Mouse (Mus musculus) cerebellum, adult 8-10 months (tissue): ENCODE measurements at regions not wholly inside any gene's neighbourhood (a gene's known extent, or its start where the extent isn't known, plus 50 kb on each side); places are given as distances from the start of the nearest gene placed in this dataset.
A peak's percentile ranks its signal among the peaks of the same experiment; 100 is the strongest.

Source experiments
- DNase-seq: peaks from one replicate; pipeline ENCODE4 v3.0.0; 2022

DNA sequence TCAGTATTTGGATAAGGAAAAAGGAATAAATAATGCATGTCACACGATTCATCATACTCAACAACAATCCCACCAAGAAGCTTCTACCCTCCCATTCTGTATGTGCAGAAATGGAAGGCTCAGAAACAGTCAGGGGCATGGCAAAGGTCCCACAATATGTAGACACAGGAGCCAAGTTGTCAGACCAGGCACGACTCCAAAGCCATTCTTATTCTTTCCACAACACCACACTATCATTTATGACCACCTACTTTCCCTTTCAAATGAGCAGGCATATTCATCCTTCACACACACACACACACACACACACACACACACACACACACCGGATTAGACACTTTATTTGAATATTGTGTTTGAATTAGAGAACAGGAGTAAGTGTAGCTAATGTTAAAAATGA is 232.0 kb downstream of the Rab28 start:
- DNase-seq = no peak

DNA sequence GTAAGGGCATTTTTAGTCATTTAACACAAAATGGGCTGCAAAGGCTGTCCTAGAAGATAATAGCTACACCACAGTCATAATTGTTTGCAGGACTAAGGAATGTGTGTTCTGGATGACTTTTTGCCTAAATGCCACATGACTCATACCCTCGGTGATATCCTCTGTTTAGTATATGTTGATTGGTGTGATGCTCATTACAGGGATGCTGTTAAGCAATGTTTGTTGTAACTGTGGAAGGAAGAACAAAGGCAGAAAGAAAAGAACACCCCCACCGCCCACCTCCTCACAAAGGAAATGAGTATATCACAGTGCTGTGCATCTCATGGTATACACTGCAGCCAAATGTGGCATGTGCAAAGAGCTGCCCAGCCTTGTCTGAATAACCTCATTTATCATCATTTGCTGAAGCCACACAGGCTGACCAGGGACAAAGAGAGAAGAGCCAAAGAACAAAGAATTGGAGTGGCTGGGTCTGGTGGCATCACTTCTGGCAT is 262.4 kb downstream of the Rab28 start:
- DNase-seq = no peak

DNA sequence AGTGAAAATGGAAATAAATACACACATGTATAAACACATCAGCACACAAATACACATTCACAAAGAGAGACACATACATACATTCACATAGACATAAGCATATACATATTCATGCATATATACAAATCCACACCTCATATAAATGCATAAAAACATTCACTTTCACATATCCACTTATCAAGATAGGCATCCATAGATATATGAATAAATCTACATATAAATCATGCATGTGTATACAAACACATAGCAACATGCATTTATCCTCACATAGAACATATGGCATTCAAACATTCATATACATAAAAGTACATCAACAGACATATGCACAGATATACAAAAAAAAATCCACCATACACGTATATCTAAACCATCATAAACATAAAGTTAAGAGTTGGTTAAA is 266.9 kb downstream of the Rab28 start:
- DNase-seq = no peak

DNA sequence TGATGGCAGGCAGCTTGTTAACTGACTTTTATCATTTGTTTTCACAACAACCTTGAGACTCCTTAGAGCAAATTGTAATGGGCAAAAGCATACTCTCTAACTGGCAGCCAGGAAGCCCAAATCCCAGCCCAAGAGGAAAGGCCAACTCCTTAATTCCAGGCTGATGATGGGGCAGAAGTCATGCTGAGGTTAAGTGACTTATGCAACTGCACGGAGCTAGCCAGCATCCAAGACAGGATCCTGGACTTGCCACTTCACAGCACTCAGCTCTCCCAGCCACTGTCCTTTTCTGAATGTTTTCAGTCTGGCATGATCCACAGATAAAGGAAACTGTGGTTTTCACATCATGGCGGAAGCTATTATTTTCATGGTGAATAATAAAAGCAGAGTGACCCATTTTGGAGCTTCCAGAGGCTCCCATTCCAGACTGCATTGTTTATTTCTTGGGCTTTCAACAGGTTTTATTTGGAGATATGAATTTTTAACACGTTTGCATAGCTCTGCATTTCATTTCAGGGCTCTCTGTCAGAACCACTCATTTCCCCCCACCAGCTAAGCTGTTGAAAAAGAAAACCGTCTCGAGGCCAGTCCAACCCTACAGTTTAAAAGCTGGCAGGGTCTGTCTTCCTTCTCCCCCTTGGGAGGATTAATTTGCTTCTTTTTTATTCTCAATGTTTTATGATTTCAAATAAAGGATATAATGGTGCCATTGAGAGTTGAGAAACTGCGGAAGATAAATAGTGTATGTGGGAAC is 288.7 kb downstream of the Rab28 start:
- DNase-seq = no peak

DNA sequence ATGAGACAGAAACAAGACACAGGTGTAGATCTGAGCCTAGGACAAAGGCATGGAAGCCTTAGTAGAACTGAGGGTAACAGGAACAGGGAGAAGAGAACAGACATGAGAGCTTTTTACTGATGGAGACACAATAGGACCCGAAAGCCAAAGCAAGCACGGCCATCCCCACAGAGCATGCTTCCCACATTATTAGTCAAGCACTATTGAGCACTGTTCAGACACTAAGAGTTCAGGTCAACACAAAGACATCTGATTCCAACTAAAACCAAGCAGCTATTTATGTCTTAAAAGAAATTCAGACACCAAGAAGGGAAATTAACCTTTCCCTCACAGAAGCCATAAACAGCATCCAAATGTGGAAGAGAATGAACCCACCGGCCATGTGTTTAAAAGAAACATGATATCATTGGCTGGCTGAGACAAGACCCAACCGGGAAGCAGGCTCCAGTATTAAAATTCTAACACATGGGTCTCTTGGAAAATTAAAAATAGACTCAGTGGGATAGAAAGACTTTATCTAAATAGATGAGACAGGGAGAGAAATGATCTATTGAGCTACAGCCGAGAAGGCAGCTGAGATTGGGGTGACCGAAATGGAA is 298.8 kb downstream of the Rab28 start:
- DNase-seq = no peak

DNA sequence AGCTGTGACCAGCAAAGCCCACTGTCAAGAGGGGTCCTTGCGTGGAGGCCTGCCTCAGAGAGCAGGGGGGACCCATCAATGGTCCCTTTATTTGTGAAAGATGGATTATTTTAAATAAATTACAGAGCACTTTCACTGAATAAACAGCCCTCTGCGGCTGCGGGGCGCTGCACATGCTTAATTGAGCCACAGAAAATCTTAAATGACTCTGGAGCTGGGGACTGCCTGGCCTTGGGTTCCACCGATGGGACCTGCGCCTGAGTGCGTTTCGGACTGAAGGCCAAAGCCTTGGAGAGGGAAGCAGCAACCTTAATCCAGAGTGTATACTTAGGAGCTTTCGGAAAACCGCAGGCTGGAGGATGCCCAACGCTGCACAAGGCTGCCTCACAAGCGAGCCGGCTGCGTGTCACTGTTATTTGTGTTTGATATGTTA is 315.1 kb downstream of the Rab28 start:
- no peak for DNase-seq

DNA sequence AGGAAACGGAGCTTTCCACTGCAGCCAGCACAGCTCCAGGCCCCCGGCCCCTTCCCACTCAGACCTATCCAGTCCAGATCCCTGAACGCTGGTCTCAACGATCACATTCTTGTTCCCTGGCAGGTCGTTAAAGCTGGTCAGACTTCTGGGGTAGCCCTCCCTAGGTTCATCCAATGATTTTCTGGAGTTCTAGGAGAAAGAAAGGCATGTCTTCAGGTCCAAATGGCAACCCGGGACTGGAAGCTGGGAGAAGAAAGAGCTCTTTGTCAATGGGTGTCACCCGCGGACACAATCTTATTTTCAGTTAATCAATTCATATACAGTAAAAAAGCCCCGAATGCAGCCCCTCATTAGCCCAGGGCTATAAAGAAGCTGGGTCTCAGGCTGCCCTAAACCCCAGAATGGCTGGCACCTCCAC is 315.8 kb downstream of the Rab28 start:
- no peak for DNase-seq

DNA sequence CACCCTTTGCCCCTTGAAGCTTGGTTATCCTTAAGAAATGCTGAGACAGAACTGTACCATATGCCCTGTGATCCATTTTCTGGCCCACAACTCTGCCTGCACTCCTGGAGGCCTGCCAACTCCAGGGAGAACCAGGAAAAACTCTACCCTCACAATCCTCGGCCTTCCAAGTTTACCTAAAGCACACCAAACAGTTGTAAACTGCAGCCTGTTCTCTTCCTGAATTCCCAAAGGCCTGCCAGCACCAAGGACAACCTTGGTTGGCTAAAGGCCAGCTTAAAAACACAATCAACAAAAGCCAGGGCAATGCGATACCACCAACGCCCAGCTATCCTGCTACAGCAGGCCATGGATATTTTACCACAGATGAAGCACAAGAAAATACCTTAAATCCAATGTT is 334.5 kb downstream of the Rab28 start:
- DNase-seq = no peak

DNA sequence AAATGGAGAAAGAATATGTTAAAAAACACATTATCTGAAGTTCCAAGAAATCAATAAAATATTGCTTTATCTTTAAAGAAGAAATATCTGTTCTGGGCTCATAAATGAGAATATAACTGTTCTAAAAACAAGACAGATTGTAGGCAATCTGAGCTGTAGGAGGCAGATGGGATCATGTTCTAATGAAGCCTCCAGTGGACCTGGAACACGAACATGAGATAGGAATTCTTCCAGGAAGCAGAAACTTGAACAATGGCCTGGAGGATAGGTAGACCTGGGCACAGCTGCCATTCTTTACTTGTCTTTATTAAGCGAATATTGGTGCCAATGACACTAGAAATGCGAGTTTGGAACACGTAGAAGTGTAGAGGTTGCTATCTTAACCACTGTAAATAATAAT is 336.5 kb downstream of the Rab28 start:
- DNase-seq = no peak

DNA sequence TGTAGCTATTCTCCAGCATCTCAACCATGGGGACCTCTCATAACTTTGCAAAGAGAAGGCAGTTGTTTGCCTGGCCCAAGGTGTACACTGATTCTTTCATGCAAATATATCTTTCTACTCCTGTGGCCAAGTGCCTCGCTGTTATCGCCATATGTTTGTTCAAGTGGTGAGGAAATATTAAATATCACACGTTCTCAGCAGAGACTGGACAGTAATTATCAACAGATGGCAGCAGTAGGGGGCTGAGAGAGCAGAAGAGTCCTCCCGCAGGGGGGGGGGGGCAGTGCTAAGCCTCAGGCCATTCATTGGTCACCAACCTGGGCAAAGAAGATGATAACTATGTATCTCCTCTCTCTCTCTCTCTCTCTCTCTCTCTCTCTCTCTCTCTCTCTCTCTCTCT is 337.6 kb downstream of the Rab28 start:
- DNase-seq = peak; percentile 79

DNA sequence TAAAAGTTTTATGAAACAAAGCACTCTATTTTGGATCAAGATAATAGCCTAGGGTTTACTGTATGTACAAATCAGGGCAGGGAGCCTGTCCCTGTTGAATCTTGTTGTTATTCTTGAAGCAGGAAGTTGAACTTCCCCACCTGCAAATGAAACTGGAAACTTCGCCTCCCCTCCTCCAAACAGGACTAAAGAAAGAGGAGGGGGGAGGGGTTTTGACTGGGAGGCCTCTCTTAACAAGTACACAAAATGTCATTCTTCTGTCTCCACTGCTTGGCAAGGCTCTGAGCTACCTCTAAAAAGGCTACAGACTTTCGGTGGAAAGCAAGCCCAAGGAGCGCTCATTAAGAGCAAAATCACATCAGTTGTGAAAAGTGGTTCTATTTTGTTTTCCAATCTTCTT is 338.1 kb downstream of the Rab28 start:
- DNase-seq = no peak

DNA sequence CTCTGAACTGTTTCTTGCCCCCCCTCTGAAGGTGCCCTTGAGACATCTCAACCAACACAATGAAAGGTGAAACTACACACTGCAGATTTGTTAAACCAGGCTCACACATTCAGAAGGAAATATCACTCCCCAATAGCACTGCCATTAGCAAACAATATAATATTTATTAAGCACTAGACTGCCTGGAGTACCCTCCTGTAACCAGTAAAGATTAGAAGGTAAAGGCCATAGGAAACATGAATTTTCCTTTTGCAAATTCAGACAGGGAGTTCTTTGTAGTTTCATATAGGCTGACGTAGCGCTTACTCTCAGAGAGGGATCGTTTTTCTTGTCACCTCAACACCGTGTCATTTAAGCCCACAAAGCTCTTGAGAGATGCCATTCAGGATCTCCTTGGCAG is 342.1 kb downstream of the Rab28 start:
- no peak for DNase-seq

DNA sequence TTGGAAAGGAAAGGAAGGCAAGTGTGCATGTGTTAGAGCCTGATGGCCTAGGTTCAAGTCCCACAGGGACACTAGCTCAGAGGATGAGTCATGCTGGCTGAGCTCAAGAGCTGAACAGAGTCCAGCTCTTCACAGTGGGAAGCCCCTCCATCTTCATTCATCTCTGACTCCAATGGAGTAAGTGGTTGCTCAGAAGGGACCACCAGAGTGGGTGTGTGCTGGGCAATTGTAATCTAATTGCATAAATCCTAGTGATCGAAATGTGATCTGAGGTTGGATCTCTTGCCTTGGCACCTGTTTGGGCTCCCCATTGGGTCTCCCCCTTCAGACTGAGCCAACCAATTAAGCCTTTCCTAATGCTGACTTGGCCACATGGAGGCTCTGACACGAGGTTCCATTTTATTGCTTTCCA is 359.5 kb downstream of the Rab28 start:
- DNase-seq = peak; percentile 61

DNA sequence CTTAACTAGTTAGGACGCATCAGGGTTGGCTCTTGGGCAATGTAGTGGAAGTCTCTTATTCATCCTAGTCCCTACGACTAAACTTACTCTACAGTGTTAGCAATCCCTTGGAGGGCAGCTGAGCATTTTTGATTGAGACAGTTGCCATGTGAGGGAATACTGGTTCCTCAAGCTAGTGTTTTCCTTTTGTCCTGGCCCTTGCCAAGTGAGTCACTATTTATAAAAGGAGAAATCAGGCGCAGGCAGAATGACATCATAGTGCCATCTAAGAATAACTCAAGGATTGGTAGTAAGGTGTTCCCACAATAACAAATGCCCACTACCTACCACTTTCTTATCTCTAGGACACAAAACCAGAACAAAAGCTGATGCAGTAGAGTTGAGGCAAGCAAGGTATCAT is 360.5 kb downstream of the Rab28 start:
- no peak for DNase-seq

DNA sequence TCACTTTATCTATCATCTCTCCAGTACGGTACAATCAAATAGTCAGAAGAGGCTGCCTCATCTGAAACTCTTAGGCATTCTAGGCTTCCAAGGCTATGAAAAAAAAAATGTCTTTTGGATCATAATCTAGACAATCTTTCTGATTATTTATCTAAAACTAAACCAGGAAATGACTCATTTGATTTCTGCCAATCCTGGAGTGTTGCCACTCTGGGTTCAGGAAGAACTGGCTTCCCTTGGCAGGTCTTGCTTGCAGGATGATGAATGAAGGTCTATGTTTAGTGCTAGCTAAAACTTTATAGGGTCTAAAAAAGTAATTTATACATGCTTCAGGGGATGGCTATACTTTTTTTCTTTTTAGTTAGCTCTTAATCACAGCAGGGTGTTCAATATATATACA is 367.4 kb downstream of the Rab28 start:
- no peak for DNase-seq

DNA sequence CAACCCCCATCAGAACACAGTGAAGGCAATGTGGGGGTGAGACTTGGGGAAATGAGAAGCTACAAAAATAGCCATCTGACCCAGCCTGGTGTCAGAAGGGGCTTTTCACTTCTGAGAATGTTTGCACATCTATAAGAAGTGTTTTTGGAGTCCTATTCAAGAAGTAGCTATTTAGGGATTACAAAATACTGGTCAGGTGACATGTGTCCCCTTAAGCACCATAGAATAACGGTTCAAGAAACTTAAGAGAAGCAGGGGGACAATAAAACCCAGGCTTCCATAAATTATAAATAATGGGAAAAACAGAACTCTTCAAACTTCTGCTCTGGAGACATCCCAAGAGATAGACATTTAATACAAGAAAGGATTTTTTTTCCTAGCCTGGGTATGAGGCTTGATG is 411.5 kb downstream of the Rab28 start:
- no peak for DNase-seq

DNA sequence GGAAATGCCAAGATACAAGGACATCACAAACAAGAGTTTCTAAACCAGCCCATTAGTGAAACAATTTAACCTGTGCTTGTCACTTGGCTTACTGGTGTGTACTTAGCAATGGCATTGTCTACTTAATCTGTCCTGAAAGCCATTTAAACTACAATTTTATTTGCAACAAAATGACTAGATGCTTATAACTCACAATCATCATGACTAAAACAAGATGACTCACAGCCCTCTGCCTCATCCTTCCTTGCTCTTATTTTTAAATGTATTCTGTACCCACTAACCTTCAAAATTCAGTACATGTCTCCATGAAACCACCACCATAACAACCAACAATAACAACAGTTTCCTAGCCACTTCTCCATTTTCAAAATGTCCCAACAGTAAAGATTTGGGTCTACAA is 441.2 kb downstream of the Rab28 start:
- no peak for DNase-seq

DNA sequence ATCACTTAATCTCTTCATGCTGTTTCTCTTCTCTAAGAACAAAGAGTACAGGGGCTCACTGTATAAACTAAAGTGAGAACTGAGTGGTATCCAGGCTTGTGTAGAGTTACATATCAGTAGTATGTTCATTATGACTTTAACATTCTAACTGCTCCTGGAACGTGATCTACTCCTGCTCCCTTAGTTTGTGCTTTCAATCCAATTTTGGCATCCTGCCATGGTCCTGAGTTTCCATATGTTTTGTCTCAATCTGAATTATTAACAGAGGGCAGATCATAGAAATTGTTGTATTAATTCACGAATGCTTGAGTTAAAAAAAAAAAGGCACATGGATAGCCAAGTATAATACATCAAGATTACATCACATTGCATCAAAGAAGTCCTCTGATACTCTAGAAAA is 441.6 kb downstream of the Rab28 start:
- DNase-seq = no peak

DNA sequence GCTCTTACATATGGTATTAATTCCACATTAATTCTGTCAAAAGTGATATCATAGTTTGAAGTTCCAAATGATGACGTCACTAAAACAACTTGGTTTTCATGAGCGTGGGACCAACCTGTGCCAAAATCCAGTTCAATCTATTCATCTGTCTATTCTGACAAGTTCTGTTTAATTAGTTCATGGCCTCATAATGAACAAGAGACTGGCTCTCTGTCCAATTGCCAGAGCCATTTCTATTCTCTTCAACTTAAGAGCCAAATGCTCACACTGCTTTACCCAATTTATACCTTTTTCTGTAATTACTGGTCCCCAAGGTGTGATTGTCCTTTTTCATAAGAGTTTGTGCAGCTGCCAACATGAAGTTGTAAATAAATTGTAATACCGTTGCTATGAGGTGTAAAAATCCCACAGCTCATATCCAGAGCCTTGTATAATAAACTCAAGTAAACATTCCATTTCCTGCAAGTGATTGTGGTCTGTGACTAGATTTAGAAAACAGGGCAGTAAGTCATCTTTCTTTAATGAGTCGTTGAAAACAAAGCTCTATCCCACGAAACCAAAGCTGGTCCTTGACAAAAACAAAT is 446.2 kb downstream of the Rab28 start:
- no peak for DNase-seq
